Mouse (Mus musculus): ENCODE measurements around the gene Wbp1.

Wbp1 gene

DNA sequence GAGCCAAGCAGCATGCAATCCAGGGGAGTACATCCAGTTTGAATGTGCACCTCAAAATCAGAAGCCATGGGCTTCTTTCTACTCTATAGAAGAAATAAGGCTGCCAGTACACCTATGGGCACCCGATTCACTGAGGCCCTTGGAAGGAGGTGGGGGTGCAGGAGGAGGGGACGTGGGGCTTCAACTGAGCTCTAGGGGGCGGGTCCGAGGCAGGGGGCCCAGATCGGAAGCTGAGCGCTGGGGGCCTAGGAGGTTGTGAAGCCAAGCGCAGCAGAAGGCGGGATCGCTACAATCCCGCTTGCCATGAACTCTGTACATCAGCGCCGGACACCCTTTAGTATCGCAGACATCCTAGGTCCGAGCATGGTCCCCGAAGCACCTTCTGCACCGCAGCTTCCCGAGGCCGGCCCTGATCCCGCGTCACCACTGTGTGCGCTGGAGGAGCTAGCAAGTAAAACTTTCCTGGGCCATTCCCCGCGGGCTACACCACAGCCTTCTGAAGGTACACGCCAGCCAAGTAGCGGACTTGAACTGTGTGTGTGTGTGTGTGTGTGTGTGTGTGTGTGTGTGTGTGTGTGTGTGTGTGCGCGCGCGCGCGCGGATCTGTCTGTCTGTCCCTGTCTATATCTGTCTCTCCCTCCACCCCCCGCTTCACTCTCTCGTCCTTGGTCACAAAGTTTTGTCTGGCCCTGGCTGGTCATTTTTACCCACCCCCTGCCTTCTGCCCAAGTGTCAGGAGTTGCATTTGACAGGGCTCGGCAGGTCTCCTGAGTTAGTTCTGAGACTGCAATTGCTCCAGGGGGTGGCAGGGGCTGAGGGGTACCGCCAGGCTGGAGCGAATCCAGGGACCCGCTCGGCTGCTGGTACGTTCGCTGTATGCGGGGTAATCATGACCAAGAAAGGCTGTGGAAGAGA is 35.0 kb downstream of the Wbp1 start, which contains the start of gene Lbx2:
Lbx2 (plus strand) TSS at position 247 of the 915 bp plus-strand sequence.
- in situ Hi-C loops (cut with MboI, MseI): no loop called here

DNA sequence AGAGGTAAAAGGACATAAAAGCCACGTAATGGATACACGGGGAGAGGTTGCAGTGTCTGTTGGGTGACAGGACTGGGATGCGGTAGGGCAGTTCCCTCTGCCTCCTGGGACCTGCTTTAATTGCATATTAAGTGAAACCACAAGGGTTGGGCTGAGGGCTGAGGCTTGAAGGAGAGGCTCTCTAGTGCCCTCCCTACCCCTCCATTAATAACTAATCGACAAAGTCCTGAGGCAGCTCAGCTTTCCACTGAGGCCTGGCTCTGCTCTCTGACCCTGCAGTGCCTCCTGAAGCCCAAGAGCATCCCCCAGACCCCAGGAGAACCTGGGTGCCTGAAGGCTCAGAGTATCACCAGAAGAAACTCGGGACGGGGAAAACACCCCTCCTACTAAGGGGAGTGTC is 36.9 kb downstream of the Wbp1 start:
- in situ Hi-C loops (cut with MboI, MseI): no loop called here

GRCm38 (mm10) chr6:83083497-83083896 is 37.9 kb downstream of the Wbp1 start:
- in situ Hi-C loops (cut with MboI, MseI): no loop called here

DNA sequence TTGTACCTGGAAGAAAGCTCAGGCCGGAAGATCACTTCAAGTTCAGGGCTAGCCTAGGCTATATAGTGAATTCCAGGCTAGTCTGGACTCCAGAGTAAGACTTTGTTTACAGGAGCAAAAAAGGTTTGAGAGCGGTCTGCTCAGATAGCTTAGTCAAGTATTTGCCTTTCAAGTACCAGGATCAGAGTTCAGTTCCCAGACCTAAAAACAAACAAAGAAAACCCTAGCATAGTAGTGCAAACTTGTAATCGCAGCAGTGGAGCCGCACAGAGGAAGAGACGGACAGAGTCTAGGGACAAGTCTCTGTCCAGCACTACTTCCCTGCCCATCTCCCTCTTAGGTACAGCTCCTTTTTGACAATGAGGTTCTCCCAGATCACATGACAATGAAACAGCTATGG is 41.1 kb downstream of the Wbp1 start:
- in situ Hi-C loops (cut with MboI, MseI): no loop called here

- in situ Hi-C loops (cut with MboI, MseI): loop anchor here (5.0 kb wide), 1 partner anchor 39 kb away; the partner anchor contains the start of gene Mogs
Observed at GRCm38 (mm10) chr6:83078324-83078858, 43.0 kb downstream of the Wbp1 start.

- in situ Hi-C loops (cut with MboI, MseI): loop anchor here (5.0 kb wide), 1 partner anchor 40 kb away; the partner anchor contains the start of gene Mogs
Observed at GRCm38 (mm10) chr6:83077630-83078323, 43.6 kb downstream of the Wbp1 start, which contains the start of gene Pcgf1. TSS of gene Pcgf1 (plus strand) at chr6:83077869.

DNA sequence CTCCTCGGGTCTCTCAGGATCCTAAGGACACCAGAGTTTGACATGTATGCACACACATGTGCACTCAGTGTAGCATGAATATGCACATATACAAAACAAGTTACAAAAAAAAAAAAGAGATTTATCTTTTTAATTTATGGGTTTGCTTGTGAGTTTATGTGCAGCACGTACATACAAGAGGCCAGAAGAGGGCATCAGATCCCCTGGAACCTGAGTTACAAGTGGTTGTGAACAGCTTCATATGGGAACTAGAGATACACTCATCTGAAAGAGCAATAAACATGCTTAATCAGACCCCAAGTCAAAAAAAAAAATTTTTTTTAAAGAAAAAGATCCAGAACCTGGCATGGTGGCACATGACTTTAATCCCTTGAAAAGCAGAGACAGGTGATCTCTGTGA is 46.4 kb downstream of the Wbp1 start:
- in situ Hi-C loops (cut with MboI, MseI): loop anchor here (5.0 kb wide), 1 partner anchor 42 kb away; the partner anchor contains the start of gene Mogs

DNA sequence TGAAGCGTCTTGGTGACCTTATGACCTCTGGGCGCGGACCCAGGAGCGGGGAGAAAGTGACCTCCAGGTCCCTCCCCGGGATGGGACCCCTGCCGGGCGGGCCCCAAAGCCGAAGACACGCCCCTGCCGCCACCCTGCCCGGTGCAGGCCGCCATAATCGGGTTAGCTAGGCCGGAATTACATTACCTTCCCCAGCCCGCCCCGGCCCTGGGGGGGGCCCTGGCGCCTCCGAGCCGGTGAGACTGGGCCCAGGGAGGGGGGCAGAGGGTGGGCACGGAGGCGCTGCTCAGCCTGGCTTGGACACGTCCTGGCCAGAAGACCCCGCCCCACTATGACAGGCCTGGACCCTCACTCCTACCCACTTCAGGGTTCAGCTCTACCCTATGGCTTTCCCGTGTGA is 50.1 kb downstream of the Wbp1 start:
- in situ Hi-C loops (cut with MboI, MseI): no loop called here

DNA sequence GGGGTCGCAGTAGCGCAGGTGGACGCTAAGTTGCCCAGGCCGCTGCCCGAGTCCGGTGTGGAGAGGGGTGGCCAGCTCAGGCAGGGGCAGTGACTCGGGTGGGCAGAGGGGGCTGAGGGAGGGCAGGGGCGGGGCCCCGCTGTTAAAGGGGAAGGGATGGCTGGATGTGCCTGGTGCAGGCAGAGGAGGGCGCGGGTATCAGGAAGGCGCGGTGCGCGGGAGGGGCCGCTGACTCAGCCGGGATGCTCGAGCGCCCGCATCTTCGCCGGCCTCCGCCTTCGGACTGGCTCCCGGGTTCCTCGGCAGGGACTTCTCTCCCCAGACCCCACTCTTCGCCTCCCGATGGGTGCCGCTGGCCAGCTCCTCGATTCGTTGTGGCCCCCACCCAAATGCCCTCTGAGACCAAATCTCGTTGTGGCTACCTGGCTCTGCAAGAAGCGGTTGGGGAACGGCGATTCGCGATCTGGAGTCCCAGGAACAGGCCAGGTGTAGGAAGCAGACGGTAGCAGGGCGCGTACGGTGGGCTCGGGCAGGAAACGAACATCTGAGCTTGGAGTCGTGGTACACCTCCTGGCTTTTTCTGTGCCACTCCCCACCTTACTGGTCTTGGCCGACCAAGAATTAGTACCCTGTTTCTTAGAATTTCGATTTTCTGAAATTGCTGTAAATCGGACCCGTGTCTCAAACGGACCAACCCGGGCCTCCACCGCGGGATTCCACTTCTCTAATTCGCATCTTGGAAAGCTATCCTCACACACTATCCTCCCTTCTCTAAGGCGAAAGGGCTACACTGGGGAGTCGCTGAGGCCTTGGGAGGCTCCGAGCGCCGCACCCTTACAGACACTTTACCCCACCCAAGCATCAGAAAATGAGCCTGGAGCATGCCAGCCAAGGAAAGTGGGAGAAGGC is 50.8 kb downstream of the Wbp1 start:
- in situ Hi-C loops (cut with MboI, MseI): no loop called here

DNA sequence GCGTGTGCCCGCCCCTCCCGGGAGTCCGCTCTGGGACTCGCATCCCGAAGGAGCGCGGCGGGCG is 51.3 kb downstream of the Wbp1 start, which contains the start of gene Tlx2:
Tlx2 (minus strand) TSS at position 47 of the 64 bp plus-strand sequence.
- in situ Hi-C loops (cut with MboI, MseI): no loop called here

- in situ Hi-C loops (cut with MboI, MseI): no loop called here
Observed at GRCm38 (mm10) chr6:83069488-83070246, 51.7 kb downstream of the Wbp1 start.
